Mouse (Mus musculus) heart, adult 2 months (tissue): ENCODE results near the gene Ndufs5. TPM values are rescaled to one million over a fixed set of nuclear protein-coding genes. Genes with fewer than 3 reads are reported as not detected.

Experiments used
- DNase-seq, 2 experiments: peaks; one replicate each; pipeline ENCODE4 v3.0.0; 2021
- H3K27ac ChIP-seq: fragments of 200-600 bp; 2 replicates; pipeline ENCODE4 v1.8.1; 2022
- H3K27me3 ChIP-seq: fragments of 200-500 bp; 2 replicates; pipeline ENCODE4 v1.6.1; 2012; ENCODE audit warnings: mild to moderate bottlenecking, low read length, inconsistent platforms, mixed read lengths; ENCODE audit not compliant: control insufficient read depth, insufficient read depth
- H3K36me3 ChIP-seq: fragments of 200-500 bp; 2 replicates; pipeline ENCODE4 v1.6.1; 2012; ENCODE audit warnings: low read length, inconsistent platforms; ENCODE audit not compliant: control insufficient read depth, insufficient read depth
- H3K4me1 ChIP-seq: fragments of 200-500 bp; 2 replicates; pipeline ENCODE4 v1.6.1; 2011; ENCODE audit warnings: low read length; ENCODE audit not compliant: control insufficient read depth, insufficient read depth
- H3K4me3 ChIP-seq: fragments of 200-600 bp; 2 replicates; pipeline ENCODE4 v1.8.1; 2022
- H3K79me2 ChIP-seq: fragments of 200-500 bp; replicated peaks from 2 replicates; pipeline ENCODE4 v1.6.1; 2012; ENCODE audit warnings: mild to moderate bottlenecking, inconsistent platforms, low read length, moderate library complexity, mixed read lengths; ENCODE audit not compliant: control insufficient read depth, insufficient read depth
- H3K9ac ChIP-seq: fragments of 200-500 bp; 2 replicates; pipeline ENCODE4 v1.6.1; 2012; ENCODE audit warnings: low read depth, mild to moderate bottlenecking, control low read depth, inconsistent platforms, low read length, mixed read lengths
- CTCF ChIP-seq: fragments of 200-600 bp; IDR thresholded peaks from 2 replicates; pipeline ENCODE4 v1.8.1; 2022; ENCODE audit warnings: antibody characterized with exemption, mild to moderate bottlenecking, moderate library complexity
- EP300 ChIP-seq: fragments of 200-500 bp; IDR thresholded peaks from 2 replicates; pipeline ENCODE4 v1.6.1; 2011; ENCODE audit warnings: low read depth, low read length, control low read depth; ENCODE audit not compliant: insufficient read depth
- POLR2A ChIP-seq: fragments of 200-500 bp; IDR thresholded peaks from 2 replicates; pipeline ENCODE4 v1.6.1; 2011; ENCODE audit warnings: mild to moderate bottlenecking, low read depth, low read length, control low read depth; ENCODE audit not compliant: insufficient read depth
- WGBS: fragments of 180-500 bp; shearing (Covaris S2); methylation state at CpG from one replicate; pipeline ENCODE4 v1.1.7; 2018; 5-methylcytosine and 5-hydroxymethylcytosine counted together
- intact Hi-C: fragments of 180-260 bp; cut with DNase I; formaldehyde crosslinking; loops from one replicate; pipeline ENCODE4 v1.15.1; 2025
- polyA plus RNA-seq: library from polyadenylated mRNA; depleted of rRNA; stranded (reverse); fragments of >200 nt; gene quantifications from 2 replicates; pipeline ENCODE4 v1.2.3, GENCODE M21; 2012
- total RNA-seq, 2 experiments: library from RNA; stranded (reverse); gene quantifications; 2 replicates each; pipeline ENCODE4 v1.2.3; 2021

Ndufs5 gene
- total and polyA plus RNA-seq, 3 experiments = 197 to 474 (median 410) TPM

DNA sequence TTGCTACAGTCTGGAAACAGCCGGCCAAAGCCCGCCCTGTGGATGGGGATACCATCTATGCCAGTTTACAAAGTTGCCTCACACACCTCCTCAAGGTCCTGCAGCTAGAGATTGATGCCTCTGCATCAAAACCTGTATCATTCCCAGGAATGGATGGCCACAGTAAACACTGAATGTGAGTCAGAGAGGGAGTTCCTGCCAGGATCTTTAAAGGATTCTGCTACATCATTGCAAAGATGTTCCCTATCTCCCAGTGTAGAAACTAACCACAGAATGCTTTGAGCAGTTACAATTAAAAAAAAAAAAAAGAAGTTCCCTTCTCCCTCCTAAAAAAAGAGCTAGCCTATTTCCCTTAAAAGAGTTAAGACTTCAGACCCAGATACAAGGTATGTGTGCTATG, 12.7 kb downstream of the Ndufs5 start:
- intact Hi-C loops = no loop called here
- Histone ChIP-seq H3K79me2 (no peaks in the 10 kb centered on the region), H3K36me3 (no peaks in the 10 kb centered on the region), H3K4me1 (no peaks in the 10 kb centered on the region), H3K9ac (no peak overlapping the region), H3K27ac (no peak overlapping the region), H3K4me3 (no peak overlapping the region), H3K27me3 (no peaks in the 10 kb centered on the region)
- TF ChIP-seq POLR2A = no peak
- no peak for TF ChIP-seq CTCF
- no peak for TF ChIP-seq EP300
- DNase-seq = no peak
- 91% methylated on average over 2 of the region's 2 CpGs for WGBS

DNA sequence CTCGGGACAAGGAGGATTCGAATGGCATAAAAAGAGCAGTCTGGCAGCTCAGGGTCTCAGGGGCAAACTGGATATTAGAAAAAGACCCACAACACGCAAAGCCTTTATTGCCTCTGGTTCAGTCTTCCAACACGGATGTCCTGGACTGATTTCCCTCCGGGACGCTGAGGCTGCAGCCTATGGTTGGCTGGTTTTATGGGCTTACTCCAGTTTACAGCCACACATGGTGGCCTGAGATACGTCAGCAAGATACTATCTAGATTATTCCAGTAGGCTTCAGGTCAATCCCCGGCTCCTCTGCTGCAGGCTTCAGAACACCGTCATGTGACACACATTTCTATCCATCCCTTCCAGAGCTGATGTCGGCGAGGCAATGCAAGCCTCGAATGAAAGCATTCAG, 24.6 kb downstream of the Ndufs5 start:
- no peaks in the 10 kb centered on the region for H3K79me2 ChIP-seq
- H3K27ac ChIP-seq = no peak overlapping the region
- no peaks in the 10 kb centered on the region; the same call in 1 of the 2 replicates for H3K4me1 ChIP-seq
- intact Hi-C loops = no loop called here
- no peak for DNase-seq
- H3K36me3 ChIP-seq = no peaks in the 10 kb centered on the region
- H3K4me3 ChIP-seq = no peak overlapping the region
- TF ChIP-seq EP300 = no peak
- no peak for TF ChIP-seq CTCF
- TF ChIP-seq POLR2A = no peak
- H3K27me3 ChIP-seq = no peaks in the 10 kb centered on the region
- WGBS = 85% methylated on average over 12 of the region's 12 CpGs
- H3K9ac ChIP-seq = no peak overlapping the region

DNA sequence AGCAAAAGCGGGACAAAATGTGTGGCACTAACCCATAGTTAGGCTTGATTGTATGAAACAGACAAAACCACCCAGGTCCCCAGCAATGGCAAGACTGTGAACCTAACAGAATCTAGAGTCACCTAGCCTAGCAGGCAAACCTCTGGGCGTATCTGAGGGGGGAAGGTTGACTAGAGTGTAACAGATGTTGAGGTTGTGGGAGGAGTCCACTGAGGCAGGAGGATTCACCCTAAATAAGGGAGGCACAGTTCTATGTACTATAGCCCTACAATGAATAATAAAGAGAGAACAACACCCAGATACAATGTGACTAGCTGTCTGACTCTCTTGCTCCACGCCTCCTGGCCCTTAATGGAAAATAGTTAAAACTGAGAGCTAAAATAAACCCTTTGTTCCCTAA, 25.9 kb downstream of the Ndufs5 start:
- Histone ChIP-seq H3K27me3 (no peaks in the 10 kb centered on the region), H3K36me3 (no peaks in the 10 kb centered on the region), H3K79me2 (no peaks in the 10 kb centered on the region), H3K27ac (no peak overlapping the region), H3K9ac (no peak overlapping the region), H3K4me3 (no peak overlapping the region), H3K4me1 (no peaks in the 10 kb centered on the region; the same call in 1 of the 2 replicates)
- no peak for DNase-seq
- intact Hi-C loops = no loop called here
- WGBS = 91% methylated on average over 3 of the region's 3 CpGs
- TF ChIP-seq EP300 (no peak), CTCF (no peak), POLR2A (no peak)

DNA sequence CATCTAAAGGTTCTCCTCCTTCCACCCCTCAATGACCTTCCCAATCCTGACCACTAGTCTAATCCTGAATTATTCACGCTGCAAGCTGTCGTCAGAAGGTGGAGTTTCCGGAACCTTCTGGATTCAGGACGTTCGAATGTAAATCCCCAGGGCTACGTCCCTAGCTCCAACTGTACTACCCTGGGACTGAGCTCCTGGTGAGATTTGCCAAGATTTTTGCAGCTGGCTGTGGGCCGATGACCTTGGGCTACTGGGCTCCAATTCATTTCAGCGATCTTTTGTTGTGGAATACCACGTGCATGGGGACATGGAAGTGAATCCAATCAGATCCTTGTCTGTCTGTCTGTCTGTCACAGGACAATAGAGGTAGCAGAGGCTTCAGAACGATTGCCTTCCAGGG, 27.7 kb downstream of the Ndufs5 start:
- TF ChIP-seq POLR2A (no peak), CTCF (no peak), EP300 (no peak)
- Histone ChIP-seq H3K9ac (no peak overlapping the region), H3K4me1 (no peaks in the 10 kb centered on the region; the same call in 1 of the 2 replicates), H3K4me3 (no peak overlapping the region), H3K27ac (no peak overlapping the region), H3K36me3 (no peaks in the 10 kb centered on the region), H3K27me3 (0 out of 2 replicates have a peak, but pooled peaks cover 2% of the 10 kb centered on the region), H3K79me2 (no peaks in the 10 kb centered on the region)
- intact Hi-C loops = no loop called here
- peak in 1 of 2 experiments; percentile 45 for DNase-seq
- 59% methylated on average over 10 of the region's 10 CpGs for WGBS

DNA sequence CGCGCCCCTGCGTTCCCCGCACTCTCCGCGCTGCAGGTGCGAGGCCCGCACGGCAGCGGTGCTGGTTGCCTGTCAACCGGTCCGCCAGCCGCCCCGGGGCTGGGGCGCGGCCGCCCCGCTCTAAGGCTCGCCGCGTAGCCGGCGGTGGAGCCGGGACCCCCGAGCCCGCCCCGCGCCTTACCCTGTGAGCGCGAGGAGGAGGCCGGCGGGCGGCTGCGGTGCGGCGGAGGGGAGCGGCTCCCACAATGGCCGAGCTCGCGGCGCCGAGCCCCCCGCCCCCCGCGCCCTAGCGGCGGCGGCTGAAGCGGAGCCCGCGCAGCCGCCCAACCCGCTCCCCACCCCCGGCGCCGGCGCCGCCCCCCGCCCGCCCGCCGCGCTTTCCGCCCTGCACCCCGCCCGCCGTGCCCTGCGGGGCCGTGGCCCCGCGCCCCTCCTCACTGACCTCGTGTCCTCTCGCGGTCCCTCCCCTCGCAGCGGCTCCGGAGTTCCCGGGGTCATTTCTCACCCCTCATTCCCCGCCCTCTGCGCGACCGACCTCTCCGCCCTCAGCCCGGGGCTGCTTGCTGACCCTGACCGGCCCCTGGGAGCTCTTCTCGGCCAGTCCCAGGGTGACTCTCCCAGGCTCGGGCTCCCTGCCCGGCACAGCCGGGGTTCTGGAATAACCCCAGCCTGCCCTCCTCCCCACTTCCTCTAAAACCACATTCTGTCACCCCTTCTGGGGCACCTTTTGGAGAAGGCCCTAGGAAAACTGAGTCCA, 30.8 kb downstream of the Ndufs5 start:
- no peaks in the 10 kb centered on the region for H3K79me2 ChIP-seq
- H3K27ac ChIP-seq = peak overlapping the region; percentile 55
- H3K36me3 ChIP-seq = no peaks in the 10 kb centered on the region
- under 1% methylated on average over 51 of the region's 89 CpGs for WGBS
- no peak for TF ChIP-seq CTCF
- TF ChIP-seq EP300 = no peak
- TF ChIP-seq POLR2A = no peak
- peak overlapping the region; percentile 60 for H3K9ac ChIP-seq
- 0 out of 2 replicates have a peak, but pooled peaks cover 2% of the 10 kb centered on the region for H3K27me3 ChIP-seq
- H3K4me1 ChIP-seq = no peaks in the 10 kb centered on the region; the same call in 1 of the 2 replicates
- peak; percentile 73 to 74 for DNase-seq
- peak overlapping the region; percentile 66 for H3K4me3 ChIP-seq
- intact Hi-C loops = no loop called here

DNA sequence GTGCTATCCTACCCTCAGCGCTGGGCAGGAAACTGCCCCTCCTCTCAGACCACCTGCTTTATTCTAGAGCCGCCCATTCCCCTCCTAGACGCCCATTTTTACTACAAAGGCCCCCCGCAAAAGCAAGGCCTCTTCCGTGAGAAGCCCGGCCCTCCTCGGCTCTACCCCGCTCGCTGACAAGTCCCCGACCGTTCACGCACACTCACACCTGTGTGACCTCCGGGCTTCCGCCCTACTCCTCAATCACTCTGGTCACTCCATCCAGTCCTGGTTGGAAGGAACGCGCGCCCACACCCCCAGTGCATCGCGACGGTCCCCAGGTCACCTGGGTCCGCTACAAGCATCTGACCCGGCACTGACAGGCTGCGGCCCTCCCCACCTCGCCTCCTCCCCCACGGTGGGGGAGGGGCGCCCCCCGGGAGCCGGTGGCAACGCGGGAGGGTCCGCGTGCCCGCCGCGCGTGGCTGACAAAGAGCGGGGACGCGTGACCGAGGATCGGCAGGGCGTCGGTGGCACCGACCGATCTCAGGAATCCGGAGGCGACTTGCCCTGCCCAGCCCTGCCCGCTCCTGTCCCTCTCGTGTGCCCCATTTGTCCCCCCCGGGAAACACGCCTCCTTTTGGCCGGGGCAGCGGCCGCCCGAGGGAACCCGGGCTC, 31.5 kb downstream of the Ndufs5 start:
- intact Hi-C loops = no loop called here
- 0 out of 2 replicates have a peak, but pooled peaks cover 2% of the 10 kb centered on the region for H3K27me3 ChIP-seq
- no peaks in the 10 kb centered on the region for H3K79me2 ChIP-seq
- peak overlapping the region; percentile 66 for H3K4me3 ChIP-seq
- H3K9ac ChIP-seq = peak overlapping the region; percentile 60
- DNase-seq = no peak
- H3K4me1 ChIP-seq = no peaks in the 10 kb centered on the region; the same call in 1 of the 2 replicates
- no peaks in the 10 kb centered on the region for H3K36me3 ChIP-seq
- peak overlapping the region; percentile 40; the same call in 1 of the 2 replicates for H3K27ac ChIP-seq
- WGBS = 5% methylated on average over 56 of the region's 56 CpGs
- TF ChIP-seq EP300 = no peak
